Mouse (Mus musculus): ENCODE measurements around the gene Ccdc151. TPM values are rescaled to one million over a fixed set of nuclear protein-coding genes. Genes with fewer than 3 reads are reported as not detected.

Ccdc151 gene
- polyA plus RNA-seq, 1 experiment from 2014 or later: 3.6 TPM

DNA sequence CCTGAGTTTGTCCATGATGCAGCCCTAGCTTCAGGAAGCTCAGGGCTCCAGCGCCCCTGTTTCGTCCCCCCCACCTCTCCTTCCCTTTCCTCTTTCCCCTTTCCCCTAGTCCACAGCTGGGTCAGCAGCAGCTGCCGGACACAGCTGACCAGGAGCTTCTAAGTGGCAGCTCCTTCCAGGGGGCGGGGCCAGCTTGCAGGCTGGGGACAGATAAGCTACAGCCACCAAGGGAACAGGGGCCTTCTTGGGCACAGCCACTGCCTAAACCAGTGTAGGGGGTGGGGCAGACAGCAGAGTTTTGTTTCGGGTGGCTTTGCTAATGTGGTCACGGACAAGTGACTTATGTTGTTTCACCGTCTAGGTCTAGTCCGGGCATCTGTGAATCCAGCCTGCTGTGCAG, 39.0 kb downstream of the Ccdc151 start, which contains the start of gene Epor:
Epor (minus strand) TSS at position 90 of the 400 bp plus-strand sequence.
- Histone ChIP-seq H3K4me2 (replicated peaks) (peak within 1 kb of the TSS; percentile 70), H3K9me3 (no peaks in the 10 kb centered on the region), H3K27ac (no peak within 1 kb of the TSS), H3K9ac (0 out of 2 replicates have a peak within 1 kb of the TSS, but pooled peaks have one; percentile 29), H3K27me3 (replicated peaks) (peaks cover 47% of the 10 kb centered on the region), H3K4me1 (peaks cover 34% of the 10 kb centered on the region), H3K4me3 (peak within 1 kb of the TSS; percentile 27), H3K36me3 (no peaks in the 10 kb centered on the region)
- WGBS: 16% methylated on average over 8 of the region's 8 CpGs
- 0 out of 2 replicates have a peak, but pooled peaks have one; percentile 21 for ATAC-seq (ENCODE audit: low FRiP score, low read depth)

DNA sequence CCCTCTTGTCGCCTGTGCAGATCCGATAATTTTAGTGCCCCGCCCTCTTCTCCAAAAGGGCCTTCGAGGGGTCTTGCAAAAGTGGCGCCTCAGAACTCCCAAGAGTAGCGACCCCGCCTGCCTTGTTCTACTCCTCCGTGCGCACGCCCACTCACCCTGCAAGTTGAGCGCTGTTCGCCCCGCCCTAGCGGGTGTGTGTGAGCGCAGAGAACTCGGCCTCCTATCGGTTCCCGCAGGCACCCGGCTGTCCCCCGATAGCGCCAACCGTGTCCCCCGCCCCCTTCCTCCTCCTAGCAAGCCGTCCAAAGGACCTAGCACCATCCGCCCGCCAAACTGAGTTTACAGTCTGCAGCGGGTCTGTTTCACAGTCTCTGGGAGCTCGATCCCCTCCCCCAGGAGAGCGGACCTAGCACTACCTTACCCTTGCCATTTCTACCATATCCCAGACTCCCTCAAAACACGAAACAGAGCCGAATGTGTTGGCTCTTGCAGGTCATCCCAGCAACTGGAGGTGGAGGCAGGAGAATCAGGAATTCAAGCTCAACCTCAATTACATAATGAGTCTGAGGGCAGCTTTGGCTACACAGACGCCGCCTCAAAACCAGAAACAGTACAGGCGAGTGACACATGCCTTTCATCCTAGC, 39.9 kb downstream of the Ccdc151 start:
- 2% methylated on average over 34 of the region's 34 CpGs for WGBS
- H3K4me2 ChIP-seq (replicated peaks): peak overlapping the region; percentile 70
- H3K9me3 ChIP-seq: no peaks in the 10 kb centered on the region
- ATAC-seq (ENCODE audit: low FRiP score, low read depth): peak; percentile 45; the same call in 1 of the 2 replicates
- H3K27me3 ChIP-seq (replicated peaks): peaks cover 47% of the 10 kb centered on the region
- peaks cover 34% of the 10 kb centered on the region for H3K4me1 ChIP-seq
- H3K36me3 ChIP-seq: no peaks in the 10 kb centered on the region
- peak overlapping the region; percentile 27 for H3K4me3 ChIP-seq
- H3K27ac ChIP-seq: no peak overlapping the region
- H3K9ac ChIP-seq: 0 out of 2 replicates have a peak overlapping the region, but pooled peaks have one; percentile 29

DNA sequence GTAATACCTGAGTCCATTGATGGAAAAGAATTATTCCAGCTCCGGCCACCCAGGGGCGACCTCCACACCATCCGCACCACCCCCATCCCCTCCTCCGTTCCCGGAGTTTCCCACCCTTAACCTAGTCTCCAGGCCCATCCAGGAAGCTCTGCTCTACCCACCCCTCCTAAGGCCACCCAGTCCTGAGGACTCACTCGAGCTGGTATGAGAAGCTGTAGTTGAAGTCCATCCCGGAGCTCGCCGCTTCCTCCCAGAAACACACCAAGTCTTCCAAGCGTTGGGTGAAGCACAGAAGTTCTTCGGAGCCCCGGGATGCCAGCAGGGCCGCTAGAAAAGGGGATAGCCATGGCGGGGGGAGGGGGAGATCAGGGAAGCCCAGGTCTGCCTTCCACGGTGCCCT, 40.4 kb downstream of the Ccdc151 start:
- peaks cover 34% of the 10 kb centered on the region for H3K4me1 ChIP-seq
- no peaks in the 10 kb centered on the region for H3K9me3 ChIP-seq
- H3K27me3 ChIP-seq (replicated peaks): peaks cover 47% of the 10 kb centered on the region
- H3K4me2 ChIP-seq (replicated peaks): peak overlapping the region; percentile 70
- H3K36me3 ChIP-seq: no peaks in the 10 kb centered on the region
- H3K27ac ChIP-seq: no peak overlapping the region
- WGBS: under 1% methylated on average over 15 of the region's 15 CpGs
- 0 out of 2 replicates have a peak overlapping the region, but pooled peaks have one; percentile 29 for H3K9ac ChIP-seq
- peak overlapping the region; percentile 27 for H3K4me3 ChIP-seq
- ATAC-seq (ENCODE audit: low FRiP score, low read depth): peak; percentile 41

DNA sequence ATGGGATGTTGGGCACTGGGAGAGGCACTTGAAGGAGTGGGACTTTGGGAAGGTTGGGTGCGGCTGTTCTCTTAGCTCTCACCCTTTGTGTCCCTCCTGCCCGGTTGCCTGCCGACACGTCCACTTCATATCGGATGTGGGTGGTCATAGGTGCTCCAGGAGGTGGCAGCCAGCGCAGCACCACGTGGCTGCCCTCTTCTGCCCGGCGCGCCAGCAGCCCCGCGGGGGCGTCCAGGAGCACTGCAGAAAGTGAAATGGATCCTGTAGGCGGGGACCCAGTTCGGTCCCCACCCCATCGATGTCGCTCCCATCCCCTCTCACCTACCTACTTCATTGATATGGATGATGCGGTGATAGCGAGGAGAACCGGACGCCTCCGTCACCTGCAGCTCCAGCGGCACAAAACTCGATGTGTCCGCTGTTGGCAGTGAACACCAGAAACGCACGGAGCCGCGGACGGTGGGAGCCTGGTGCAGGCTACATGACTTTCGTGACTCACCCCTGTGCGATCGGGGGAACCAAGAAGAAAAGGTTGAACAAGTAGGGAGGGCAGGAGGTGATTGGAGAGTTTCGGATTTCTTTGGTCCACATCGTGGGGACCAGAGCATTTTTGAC, 41.0 kb downstream of the Ccdc151 start:
- H3K9ac ChIP-seq: no peak overlapping the region
- peaks cover 37% of the 10 kb centered on the region for H3K4me1 ChIP-seq
- no peak overlapping the region for H3K27ac ChIP-seq
- no peaks in the 10 kb centered on the region for H3K9me3 ChIP-seq
- 1% methylated on average over 35 of the region's 35 CpGs for WGBS
- ATAC-seq (ENCODE audit: low FRiP score, low read depth): no peak
- peaks cover 47% of the 10 kb centered on the region for H3K27me3 ChIP-seq (replicated peaks)
- H3K36me3 ChIP-seq: no peaks in the 10 kb centered on the region
- peak overlapping the region; percentile 27; the same call in 1 of the 2 replicates for H3K4me3 ChIP-seq
- peak overlapping the region; percentile 70 for H3K4me2 ChIP-seq (replicated peaks)

DNA sequence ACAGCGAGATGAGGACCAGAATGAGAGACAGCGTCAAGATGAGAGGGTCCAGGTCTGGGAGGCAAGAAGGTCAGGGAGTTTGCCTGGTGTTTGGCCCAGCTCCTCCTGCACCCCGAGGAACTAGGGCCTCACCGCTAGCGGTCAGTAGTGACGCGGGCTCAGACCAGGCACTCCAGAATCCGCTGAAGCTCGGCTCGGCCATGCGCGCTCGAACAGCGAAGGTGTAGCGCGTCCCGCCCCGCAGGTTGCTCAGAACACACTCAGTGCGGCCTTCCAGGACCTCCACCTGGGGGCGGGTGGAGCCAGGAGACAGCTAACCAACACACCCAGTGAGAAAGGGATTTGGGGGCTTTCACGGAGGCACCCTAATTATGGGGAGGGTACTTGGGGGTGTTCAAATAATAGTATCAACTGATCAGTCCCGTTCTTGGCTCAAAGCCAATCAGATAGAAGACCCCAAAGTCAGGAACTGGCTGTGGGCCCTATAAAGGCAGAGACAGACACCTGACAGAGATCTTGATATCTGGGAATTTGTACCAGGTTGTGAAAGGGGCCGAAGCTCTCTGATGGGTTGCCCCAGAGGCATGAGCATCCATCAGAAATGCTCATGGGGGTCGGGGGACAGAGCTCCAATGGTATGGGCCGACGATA, 41.8 kb downstream of the Ccdc151 start:
- Histone ChIP-seq H3K27me3 (replicated peaks) (peaks cover 47% of the 10 kb centered on the region), H3K4me2 (replicated peaks) (peak overlapping the region; percentile 30), H3K9me3 (no peaks in the 10 kb centered on the region), H3K27ac (no peak overlapping the region), H3K4me1 (peaks cover 40% of the 10 kb centered on the region), H3K9ac (0 out of 2 replicates have a peak overlapping the region, but pooled peaks have one; percentile 29), H3K4me3 (no peak overlapping the region), H3K36me3 (no peaks in the 10 kb centered on the region)
- 9% methylated on average over 26 of the region's 26 CpGs for WGBS
- ATAC-seq (ENCODE audit: low FRiP score, low read depth): no peak

DNA sequence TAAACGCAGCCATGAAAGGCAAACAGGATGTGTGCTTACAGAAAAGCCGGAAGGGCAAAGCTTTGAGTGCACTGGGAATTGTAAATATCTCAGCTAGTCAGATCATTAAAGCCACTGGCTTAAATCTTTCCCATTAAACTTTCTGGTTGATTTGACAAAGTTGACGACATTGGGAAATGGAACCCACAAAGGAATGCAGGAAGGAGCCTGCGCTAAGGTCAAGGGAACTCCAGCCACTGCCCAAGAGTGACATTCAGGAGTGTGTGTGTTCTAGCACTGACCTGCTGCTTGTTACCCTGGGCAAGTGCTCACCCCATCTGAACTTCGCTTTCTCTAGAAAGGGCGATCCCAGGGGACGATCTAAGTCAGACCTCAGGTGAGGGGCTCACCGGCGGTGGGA, 42.3 kb downstream of the Ccdc151 start:
- ATAC-seq (ENCODE audit: low FRiP score, low read depth): no peak
- WGBS: 52% methylated on average over 9 of the region's 9 CpGs
- Histone ChIP-seq H3K4me3 (no peak overlapping the region), H3K9ac (no peak overlapping the region), H3K9me3 (no peaks in the 10 kb centered on the region), H3K4me1 (peaks cover 40% of the 10 kb centered on the region), H3K36me3 (no peaks in the 10 kb centered on the region), H3K4me2 (replicated peaks) (peak overlapping the region; percentile 30; the same call in 1 of the 2 replicates), H3K27me3 (replicated peaks) (peaks cover 47% of the 10 kb centered on the region), H3K27ac (no peak overlapping the region)

DNA sequence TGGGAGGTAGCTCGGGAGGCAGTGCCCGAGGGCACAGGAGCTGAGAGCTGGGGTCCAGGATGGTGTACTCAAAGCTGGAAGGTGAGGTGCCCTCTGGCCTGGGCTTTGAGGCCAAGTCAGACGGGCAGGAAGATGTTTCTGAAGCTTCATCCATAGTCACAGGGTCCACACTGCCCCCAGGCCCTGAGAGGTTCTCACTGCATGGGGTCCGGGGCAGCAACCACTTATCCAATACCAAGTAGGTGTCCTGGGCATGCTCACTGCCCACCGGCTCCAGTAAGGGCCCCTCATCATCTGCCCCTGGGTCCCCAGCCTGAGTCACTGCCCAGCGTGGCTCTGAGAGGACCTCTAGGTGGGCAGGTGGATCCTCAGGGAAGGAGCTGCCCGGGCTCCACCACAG, 43.2 kb downstream of the Ccdc151 start:
- H3K9me3 ChIP-seq: no peaks in the 10 kb centered on the region

DNA sequence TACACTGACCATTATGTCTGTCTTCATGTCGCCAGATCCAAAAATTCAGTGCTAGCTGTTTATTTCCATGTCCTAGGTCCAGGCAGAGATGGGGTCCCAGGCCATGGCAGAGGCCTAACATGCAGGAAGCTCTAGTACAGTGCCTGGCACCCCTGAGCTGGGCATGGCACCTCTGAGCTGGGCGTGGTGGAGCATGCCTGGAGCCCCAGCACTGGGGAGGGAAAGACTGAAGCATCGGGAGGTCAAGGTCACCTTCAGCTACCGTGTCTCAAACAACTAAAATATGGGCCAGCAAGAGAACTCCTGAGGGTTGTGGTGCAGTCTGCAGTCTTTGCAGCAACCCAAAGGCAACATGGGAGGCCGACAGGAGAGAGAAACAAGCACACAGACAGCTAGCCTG, 44.1 kb downstream of the Ccdc151 start:
- no peak for ATAC-seq (ENCODE audit: low FRiP score, low read depth)
- no peak overlapping the region for H3K4me2 ChIP-seq (replicated peaks)
- 84% methylated on average over 5 of the region's 5 CpGs for WGBS
- no peaks in the 10 kb centered on the region for H3K36me3 ChIP-seq
- H3K9me3 ChIP-seq: no peaks in the 10 kb centered on the region
- no peak overlapping the region for H3K9ac ChIP-seq
- H3K27ac ChIP-seq: no peak overlapping the region
- peaks cover 36% of the 10 kb centered on the region for H3K4me1 ChIP-seq
- no peak overlapping the region for H3K4me3 ChIP-seq
- H3K27me3 ChIP-seq (replicated peaks): peaks cover 45% of the 10 kb centered on the region

More for the DNA sequence above, 43.2 kb downstream of the Ccdc151 start:
- no peak overlapping the region for H3K9ac ChIP-seq
- no peaks in the 10 kb centered on the region for H3K36me3 ChIP-seq
- no peak overlapping the region for H3K4me3 ChIP-seq
- ATAC-seq (ENCODE audit: low FRiP score, low read depth): no peak
- H3K4me2 ChIP-seq (replicated peaks): no peak overlapping the region
- peaks cover 40% of the 10 kb centered on the region for H3K4me1 ChIP-seq
- H3K27ac ChIP-seq: no peak overlapping the region
- H3K27me3 ChIP-seq (replicated peaks): peaks cover 47% of the 10 kb centered on the region
- 89% methylated on average over 7 of the region's 7 CpGs for WGBS

DNA sequence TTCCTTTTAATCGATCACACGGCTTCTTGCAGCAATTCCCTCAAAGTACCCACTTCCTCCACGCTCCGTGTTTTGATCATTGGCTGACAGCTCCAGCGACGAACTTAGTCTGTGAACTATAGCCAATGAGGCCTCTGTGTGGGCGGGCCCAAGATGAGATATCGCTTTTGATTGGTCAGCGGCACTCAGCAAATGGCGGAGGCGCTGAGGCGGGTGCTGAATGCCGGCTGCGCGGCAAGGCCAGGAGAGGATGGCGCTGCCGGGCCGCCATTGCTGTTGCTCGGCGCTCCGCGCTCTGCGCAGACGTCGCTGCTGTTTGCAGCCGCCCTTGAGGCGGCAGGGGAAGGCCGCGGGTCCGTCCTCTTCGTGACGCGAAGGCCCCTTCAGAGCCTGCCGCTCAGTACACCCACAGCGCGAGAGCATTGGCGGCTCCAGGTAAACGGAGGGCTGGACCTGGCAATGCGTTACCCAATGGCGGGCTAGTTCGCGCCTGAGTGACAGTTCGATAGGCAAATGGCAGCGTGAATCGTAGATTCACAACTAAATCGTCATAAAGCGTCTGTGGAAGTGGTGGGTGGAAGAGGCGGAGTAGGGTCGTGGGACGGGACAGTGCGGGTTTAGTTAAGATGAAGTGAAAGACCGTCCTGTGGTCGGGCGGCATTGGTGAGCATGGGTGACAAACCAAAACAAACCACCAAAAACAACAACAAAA, 46.7 kb downstream of the Ccdc151 start, which contains the start of gene Swsap1:
Swsap1 (plus strand) TSS at position 186 of the 712 bp plus-strand sequence.
- ATAC-seq (ENCODE audit: low FRiP score, low read depth): peak; percentile 98
- under 1% methylated on average over 54 of the region's 54 CpGs for WGBS
- H3K27me3 ChIP-seq (replicated peaks): peaks cover 19% of the 10 kb centered on the region
- H3K27ac ChIP-seq: peak within 1 kb of the TSS; percentile 78
- H3K9ac ChIP-seq: peak within 1 kb of the TSS; percentile 78
- peak within 1 kb of the TSS; percentile 60 for H3K4me2 ChIP-seq (replicated peaks)
- H3K4me3 ChIP-seq: peak within 1 kb of the TSS; percentile 67
- no peaks in the 10 kb centered on the region for H3K9me3 ChIP-seq
- H3K4me1 ChIP-seq: peaks cover 11% of the 10 kb centered on the region; the same call in 1 of the 2 replicates
- no peaks in the 10 kb centered on the region for H3K36me3 ChIP-seq

DNA sequence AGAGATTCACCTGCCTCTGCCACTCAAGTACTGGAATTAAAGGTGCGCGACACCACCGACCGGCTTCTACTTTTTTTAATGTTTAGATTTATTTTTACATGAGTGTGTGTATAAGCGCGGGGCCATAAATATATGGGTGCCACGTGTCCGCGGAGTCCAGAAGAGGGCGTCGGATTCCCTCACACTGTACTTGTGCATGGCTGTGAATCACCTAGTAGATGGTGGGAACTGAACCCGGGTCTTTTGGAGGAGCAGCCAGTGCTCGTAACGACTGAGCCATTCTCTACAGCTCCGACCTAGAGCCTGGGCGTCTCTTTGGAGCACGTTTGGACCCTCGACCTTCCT, 47.2 kb downstream of the Ccdc151 start:
- Histone ChIP-seq H3K4me1 (peaks cover 7% of the 10 kb centered on the region; the same call in 1 of the 2 replicates), H3K27ac (0 out of 2 replicates have a peak overlapping the region, but pooled peaks have one; percentile 57), H3K27me3 (replicated peaks) (peaks cover 13% of the 10 kb centered on the region), H3K4me3 (peak overlapping the region; percentile 67), H3K9ac (no peak overlapping the region), H3K36me3 (no peaks in the 10 kb centered on the region), H3K9me3 (no peaks in the 10 kb centered on the region), H3K4me2 (replicated peaks) (peak overlapping the region; percentile 60)
- ATAC-seq (ENCODE audit: low FRiP score, low read depth): peak; percentile 69
- 3% methylated on average over 18 of the region's 18 CpGs for WGBS

DNA sequence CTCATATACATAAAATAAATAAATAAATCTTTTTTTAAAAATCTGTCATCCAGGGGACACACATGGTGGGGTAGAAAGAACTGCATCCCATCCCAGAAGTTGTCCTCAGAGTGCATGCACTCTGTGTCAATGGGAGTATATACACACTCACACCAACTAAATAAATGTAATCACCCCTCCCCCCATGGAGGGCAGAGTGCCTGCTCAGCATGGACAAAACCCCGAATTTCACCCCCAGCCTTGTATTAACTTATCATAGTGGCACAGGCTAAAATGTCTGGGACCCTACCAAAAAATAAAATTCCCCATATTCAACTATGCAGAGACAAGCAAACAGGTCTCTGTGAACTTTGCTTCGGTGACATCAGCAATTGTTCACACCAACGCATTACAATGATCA, 47.8 kb downstream of the Ccdc151 start:
- ATAC-seq (ENCODE audit: low FRiP score, low read depth): no peak
- Histone ChIP-seq H3K27me3 (replicated peaks) (peaks cover 8% of the 10 kb centered on the region), H3K27ac (no peak overlapping the region), H3K4me2 (replicated peaks) (peak overlapping the region; percentile 60), H3K36me3 (no peaks in the 10 kb centered on the region), H3K9ac (no peak overlapping the region), H3K4me1 (peaks cover 7% of the 10 kb centered on the region; the same call in 1 of the 2 replicates), H3K9me3 (no peaks in the 10 kb centered on the region), H3K4me3 (no peak overlapping the region)
- 77% methylated on average over 3 of the region's 3 CpGs for WGBS

Data from neural tube, embryonic 12.5 days (tissue).